Comparison of ENCODE assay signal across 14 mouse cellular contexts in genomic region chr11:98289873-98290272, GRCm38 (mm10). TPM values are rescaled to one million over a fixed set of nuclear protein-coding genes. Genes with fewer than 3 reads are reported as not detected.
A peak's percentile ranks its signal among the peaks of the same experiment; 100 is the strongest.
DNase-seq lines count a peak whose midpoint lies in the region; ATAC-seq and TF ChIP-seq lines count a peak whose summit lies in the region.
"Had no signal": no experiment of that assay in that cellular context is flagged by ENCODE, and none has a peak within 500 bp of the region (broad histone marks: within the 10 kb centered on the region; RNA-seq: fewer than 3 reads in every experiment).

No protein-coding gene starts in this region.

- peak overlapping the region; percentile 47; the same call in 1 of the 2 replicates for H3K9ac ChIP-seq in hindbrain, embryonic 13.5 days
- H3K9ac ChIP-seq in hindbrain, embryonic 11.5 days (ENCODE audit: low read depth, low read length): no peak overlapping the region
- no peak overlapping the region for H3K9ac ChIP-seq in midbrain, embryonic 14.5 days (replicated peaks; ENCODE audit: low read length)
- H3K9ac ChIP-seq in hindbrain, postnatal 0 days (replicated peaks; ENCODE audit: low read length): no peak overlapping the region
- no peak overlapping the region for H3K9ac ChIP-seq in heart, adult 2 months (ENCODE audit: low read depth, low read length)

- WGBS in hindbrain, embryonic 13.5 days: 39% methylated on average over 13 of the region's 13 CpGs
- WGBS in hindbrain, embryonic 11.5 days: 57% methylated on average over 13 of the region's 13 CpGs
- 40% methylated on average over 13 of the region's 13 CpGs for whole genome bisulfite sequencing in midbrain, embryonic 14.5 days
- 60% methylated on average over 13 of the region's 13 CpGs for WGBS in midbrain, embryonic 10.5 days
- 22% methylated on average over 13 of the region's 13 CpGs for WGBS in hindbrain, postnatal 0 days
- 51% methylated on average over 13 of the region's 13 CpGs for WGBS in heart, adult 2 months

- TF ChIP-seq CTCF in hindbrain, postnatal 0 days (IDR thresholded peaks at IDR 0.05; ENCODE audit: low read depth): no peak
- no peak for TF ChIP-seq CTCF in heart, adult 2 months (IDR thresholded peaks at IDR 0.05)

- H3K9me3 ChIP-seq in hindbrain, embryonic 13.5 days: no peaks in the 10 kb centered on the region
- H3K9me3 ChIP-seq in hindbrain, embryonic 11.5 days (ENCODE audit: control insufficient read depth, low read length): no peaks in the 10 kb centered on the region
- H3K9me3 ChIP-seq in midbrain, embryonic 14.5 days (ENCODE audit: control insufficient read depth, low read length): no peaks in the 10 kb centered on the region
- H3K9me3 ChIP-seq in midbrain, embryonic 10.5 days (replicated peaks): no peaks in the 10 kb centered on the region
- no peaks in the 10 kb centered on the region for H3K9me3 ChIP-seq in hindbrain, postnatal 0 days (ENCODE audit: low read length)

- H3K27ac ChIP-seq in hindbrain, embryonic 13.5 days: peak overlapping the region; percentile 66
- no peak overlapping the region for H3K27ac ChIP-seq in hindbrain, embryonic 11.5 days (ENCODE audit: low read depth, low read length)
- H3K27ac ChIP-seq in midbrain, embryonic 14.5 days (replicated peaks; ENCODE audit: low read depth, low read length): peak overlapping the region; percentile 49; the same call in 1 of the 2 replicates
- no peak overlapping the region for H3K27ac ChIP-seq in midbrain, embryonic 10.5 days (replicated peaks)
- H3K27ac ChIP-seq in hindbrain, postnatal 0 days: peak overlapping the region; percentile 16; the same call in 1 of the 2 replicates
- no peak overlapping the region for H3K27ac ChIP-seq in heart, adult 2 months

- ATAC-seq in hindbrain, embryonic 13.5 days (ENCODE audit: low FRiP score): no peak
- no peak for ATAC-seq in hindbrain, embryonic 11.5 days (ENCODE audit: low FRiP score)
- ATAC-seq in midbrain, embryonic 14.5 days (ENCODE audit: low FRiP score, low TSS enrichment): no peak
- ATAC-seq in hindbrain, postnatal 0 days: no peak

- no peaks in the 10 kb centered on the region for H3K79me2 ChIP-seq in heart, adult 2 months (replicated peaks; ENCODE audit: control insufficient read depth, insufficient read depth, low read length)

- H3K4me2 ChIP-seq in hindbrain, embryonic 13.5 days: no peak overlapping the region
- no peak overlapping the region for H3K4me2 ChIP-seq in hindbrain, embryonic 11.5 days (replicated peaks; ENCODE audit: low read depth, low read length)
- H3K4me2 ChIP-seq in midbrain, embryonic 14.5 days (ENCODE audit: low read length): no peak overlapping the region
- no peak overlapping the region for H3K4me2 ChIP-seq in hindbrain, postnatal 0 days (ENCODE audit: low read depth, low read length)

- TF ChIP-seq EP300 in heart, adult 2 months (IDR thresholded peaks at IDR 0.05; ENCODE audit: insufficient read depth, low read depth, low read length): no peak

- no peaks in the 10 kb centered on the region for H3K36me3 ChIP-seq in hindbrain, embryonic 13.5 days
- H3K36me3 ChIP-seq in hindbrain, embryonic 11.5 days (ENCODE audit: control insufficient read depth, insufficient read depth, low read length): no peaks in the 10 kb centered on the region
- no peaks in the 10 kb centered on the region for H3K36me3 ChIP-seq in midbrain, embryonic 14.5 days (ENCODE audit: control insufficient read depth, insufficient read depth, low read length)
- no peaks in the 10 kb centered on the region for H3K36me3 ChIP-seq in midbrain, embryonic 10.5 days
- no peaks in the 10 kb centered on the region for H3K36me3 ChIP-seq in hindbrain, postnatal 0 days (ENCODE audit: insufficient read depth, low read length)
- H3K36me3 ChIP-seq in heart, adult 2 months (ENCODE audit: control insufficient read depth, insufficient read depth, low read length): no peaks in the 10 kb centered on the region

- DNase-seq in hindbrain, embryonic 11.5 days (ENCODE audit: low spot score): no peak
- peak; percentile 69 for DNase-seq in midbrain, embryonic 14.5 days
- DNase-seq in midbrain, embryonic 10.5 days (ENCODE audit: low spot score): no peak
- peak; percentile 74 for DNase-seq in hindbrain, postnatal 0 days (ENCODE audit: low spot score)
- peak; percentile 27 for DNase-seq in right cerebral cortex, postnatal 25 days
- no peak for DNase-seq in adrenal gland, adult (ENCODE audit: inconsistent age in 2 of 2, low spot score in 1 of 2)
- no peak for DNase-seq in heart, adult 2 months
- DNase-seq: liver; lung, postnatal 4 days had no signal

- no peak overlapping the region for H3K4me3 ChIP-seq in hindbrain, embryonic 13.5 days
- no peak overlapping the region for H3K4me3 ChIP-seq in hindbrain, embryonic 11.5 days (ENCODE audit: low read depth, low read length)
- H3K4me3 ChIP-seq in midbrain, embryonic 14.5 days (replicated peaks; ENCODE audit: low read depth, low read length): no peak overlapping the region
- H3K4me3 ChIP-seq in midbrain, embryonic 10.5 days: no peak overlapping the region
- no peak overlapping the region for H3K4me3 ChIP-seq in hindbrain, postnatal 0 days (ENCODE audit: low read length)
- H3K4me3 ChIP-seq in heart, adult 2 months: no peak overlapping the region

- intact Hi-C loops in heart, adult 2 months (cut with DNase I): no loop called here

- no peaks in the 10 kb centered on the region for H3K27me3 ChIP-seq in hindbrain, embryonic 13.5 days
- H3K27me3 ChIP-seq in hindbrain, embryonic 11.5 days (ENCODE audit: control insufficient read depth, insufficient read depth, low read length): no peaks in the 10 kb centered on the region
- H3K27me3 ChIP-seq in midbrain, embryonic 14.5 days (ENCODE audit: control insufficient read depth, insufficient read depth, low read length): no peaks in the 10 kb centered on the region
- peaks cover 39% of the 10 kb centered on the region for H3K27me3 ChIP-seq in midbrain, embryonic 10.5 days (ENCODE audit: low read depth, poor library complexity, severe bottlenecking)
- no peaks in the 10 kb centered on the region for H3K27me3 ChIP-seq in hindbrain, postnatal 0 days (ENCODE audit: insufficient read depth, low read length)
- no peaks in the 10 kb centered on the region for H3K27me3 ChIP-seq in heart, adult 2 months (ENCODE audit: control insufficient read depth, insufficient read depth, low read length)

- H3K4me1 ChIP-seq in hindbrain, embryonic 13.5 days (replicated peaks): peaks cover 63% of the 10 kb centered on the region
- H3K4me1 ChIP-seq in hindbrain, embryonic 11.5 days (replicated peaks; ENCODE audit: control insufficient read depth, insufficient read depth, low read length): no peaks in the 10 kb centered on the region
- H3K4me1 ChIP-seq in midbrain, embryonic 14.5 days (ENCODE audit: control insufficient read depth, insufficient read depth, low read length): peaks cover 12% of the 10 kb centered on the region; the same call in 1 of the 2 replicates
- H3K4me1 ChIP-seq in midbrain, embryonic 10.5 days: peaks cover 19% of the 10 kb centered on the region
- peaks cover 27% of the 10 kb centered on the region for H3K4me1 ChIP-seq in hindbrain, postnatal 0 days (ENCODE audit: insufficient read depth, low read length)
- H3K4me1 ChIP-seq in heart, adult 2 months (ENCODE audit: control insufficient read depth, insufficient read depth, low read length): no peaks in the 10 kb centered on the region

- TF ChIP-seq POLR2A in heart, adult 2 months (IDR thresholded peaks at IDR 0.05; ENCODE audit: insufficient read depth, low read depth, low read length): no peak

RNA-seq across cellular contexts. Expression of gene Neurod2, which starts 39.6 kb away (rescaled TPM):
- 24.6 and 30.7 TPM in 2 replicates for polyA plus RNA-seq in hindbrain, embryonic 13.5 days (2015; fragmentation: Nextera tagmentation; extraction: Ambion mirVana)
- 0.27 and 0.36 TPM in 2 replicates for polyA plus RNA-seq in hindbrain, embryonic 11.5 days (2014; fragmentation: Nextera tagmentation; extraction: Ambion mirVana)
- 10.9 and 12.7 TPM in 2 replicates for polyA plus RNA-seq in midbrain, embryonic 14.5 days (2014; fragmentation: Nextera tagmentation; extraction: Ambion mirVana)
- polyA plus RNA-seq in midbrain, embryonic 10.5 days (2016; fragmentation: Nextera tagmentation; extraction: Ambion mirVana): 0.05 and 0.09 TPM in 2 replicates
- 87.0 and 93.2 TPM in 2 replicates for total RNA-seq in hindbrain, postnatal 0 days (2014; rRNA removed)
- 30.7 and 34.3 TPM in 2 replicates for polyA plus RNA-seq in hindbrain, postnatal 0 days (2015; fragmentation: Nextera tagmentation; extraction: Ambion mirVana)
- total RNA-seq in heart, adult 2 months (2021): not detected
- not detected in 2 replicates for polyA plus RNA-seq in heart, adult 2 months (2012; rRNA removed)
- total RNA-seq: gastrocnemius, adult 18-20 months had no signal
- polyA plus RNA-seq: heart, embryonic 16.5 days; large intestine, adult 2 months; testis, adult 2 months had no signal

RNA-seq across cellular contexts. Expression of gene Ppp1r1b, which starts 58.3 kb away (rescaled TPM):
- 1.1 and 2.4 TPM in 2 replicates for polyA plus RNA-seq in hindbrain, embryonic 13.5 days (2015; fragmentation: Nextera tagmentation; extraction: Ambion mirVana)
- 0.29 and 0.70 TPM in 2 replicates for polyA plus RNA-seq in hindbrain, embryonic 11.5 days (2014; fragmentation: Nextera tagmentation; extraction: Ambion mirVana)
- polyA plus RNA-seq in midbrain, embryonic 14.5 days (2014; fragmentation: Nextera tagmentation; extraction: Ambion mirVana): 0.95 and 1.2 TPM in 2 replicates
- polyA plus RNA-seq in midbrain, embryonic 10.5 days (2016; fragmentation: Nextera tagmentation; extraction: Ambion mirVana): 1.0 and 1.6 TPM in 2 replicates
- 1.3 and 3.5 TPM in 2 replicates for total RNA-seq in hindbrain, postnatal 0 days (2014; rRNA removed)
- 18.0 and 19.1 TPM in 2 replicates for polyA plus RNA-seq in hindbrain, postnatal 0 days (2015; fragmentation: Nextera tagmentation; extraction: Ambion mirVana)
- total RNA-seq in heart, adult 2 months (2021): 1 to 10 TPM; 2.6 to 5.3 TPM
- 15.8 and 16.2 TPM in 2 replicates for polyA plus RNA-seq in heart, adult 2 months (2012; rRNA removed)

Comparison
In these comparisons a context has a peak if more than half of its experiments do, and no peak if none do; other contexts are left out.
1. H3K27ac ChIP-seq: peak in hindbrain, embryonic 13.5 days (single experiment), midbrain, embryonic 14.5 days (single experiment) and hindbrain, postnatal 0 days (single experiment); none in hindbrain, embryonic 11.5 days (single experiment), midbrain, embryonic 10.5 days (single experiment) and heart, adult 2 months (single experiment).
2. DNase-seq: peak in midbrain, embryonic 14.5 days (single experiment), hindbrain, postnatal 0 days (single experiment) and right cerebral cortex, postnatal 25 days (single experiment); none in hindbrain, embryonic 11.5 days (single experiment), midbrain, embryonic 10.5 days (single experiment), adrenal gland, adult (0 of 2) and heart, adult 2 months (0 of 2).